Mouse (Mus musculus) spleen, adult 2 months (tissue): ENCODE measurements around the gene Wrap73.

ENCODE experiments used
- CTCF ChIP-seq: fragments of 200-500 bp; IDR thresholded peaks from 2 replicates; pipeline ENCODE4 v1.5.1; 2011; ENCODE audit warnings: mild to moderate bottlenecking, inconsistent platforms; ENCODE audit not compliant: insufficient read depth, insufficient read length, insufficient replicate concordance; ENCODE audit errors: extremely low read depth
- POLR2A ChIP-seq: fragments of 200-500 bp; IDR thresholded peaks from 2 replicates; pipeline ENCODE4 v1.6.1; 2011; ENCODE audit warnings: low read depth, low read length, inconsistent platforms

DNA sequence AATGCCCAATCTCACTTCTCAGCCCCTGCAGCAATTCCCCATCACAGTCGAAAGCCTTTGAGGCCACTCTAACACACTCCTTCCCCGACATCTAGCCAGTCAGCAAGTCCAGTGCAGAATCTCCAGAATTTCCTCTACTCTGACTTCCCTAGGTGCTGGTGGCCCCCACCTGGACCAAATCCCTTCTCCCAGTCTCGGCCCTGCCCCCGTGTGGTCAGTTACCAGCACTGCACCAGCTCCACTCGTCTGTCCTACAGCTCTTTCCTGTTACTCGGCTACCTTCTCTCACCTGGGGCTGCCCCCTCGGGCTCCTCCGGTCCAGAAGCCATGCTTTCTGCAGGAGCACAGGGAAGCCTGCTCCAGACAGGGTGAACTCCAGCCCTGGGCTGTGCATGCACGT, 49.0 kb upstream of the Wrap73 start:
- TF ChIP-seq POLR2A (no peak), CTCF (peak; percentile 56; the same call in 1 of the 2 replicates)
